Mouse (Mus musculus) stomach, postnatal 0 days (tissue): ENCODE results near the gene Osbpl6. TPM values are rescaled to one million over a fixed set of nuclear protein-coding genes. Genes with fewer than 3 reads are reported as not detected.
A peak's percentile ranks its signal among the peaks of the same experiment; 100 is the strongest.

ENCODE experiments used
- ATAC-seq: fragments of 200-750 bp; cut with Nextera tagmentation; 2 replicates; pipeline ENCODE4 v1.8.0; 2017; ENCODE audit not compliant: low FRiP score, low TSS enrichment
- DNase-seq: peaks from one replicate; pipeline ENCODE4 v3.0.0-alpha.2; 2016; ENCODE audit warnings: low spot score
- H3K27ac ChIP-seq: fragments of 300-500 bp; sonication (generic); replicated peaks from 2 replicates; pipeline ENCODE4 v1.5.1; 2014; ENCODE audit warnings: mild to moderate bottlenecking, control low read depth
- H3K27me3 ChIP-seq: fragments of 300-500 bp; sonication (generic); 2 replicates; pipeline ENCODE4 v1.6.1; 2014; ENCODE audit warnings: low read length; ENCODE audit not compliant: control insufficient read depth, insufficient read depth
- H3K36me3 ChIP-seq: fragments of 300-500 bp; sonication (generic); 2 replicates; pipeline ENCODE4 v1.6.1; 2014; ENCODE audit warnings: low read length, mixed read lengths; ENCODE audit not compliant: control insufficient read depth, insufficient read depth
- H3K4me1 ChIP-seq: fragments of 300-500 bp; sonication (generic); replicated peaks from 2 replicates; pipeline ENCODE4 v1.6.1; 2014; ENCODE audit warnings: antibody characterized with exemption; ENCODE audit not compliant: control insufficient read depth, insufficient read depth
- H3K4me2 ChIP-seq: fragments of 300-500 bp; sonication (generic); replicated peaks from 2 replicates; pipeline ENCODE4 v1.6.1; 2014; ENCODE audit warnings: low read depth, mild to moderate bottlenecking, control low read depth, moderate library complexity
- H3K4me3 ChIP-seq: fragments of 300-500 bp; sonication (generic); 2 replicates; pipeline ENCODE4 v1.5.1; 2014; ENCODE audit warnings: low read depth, low read length, control low read depth
- H3K9ac ChIP-seq: fragments of 300-500 bp; sonication (generic); 2 replicates; pipeline ENCODE4 v1.6.1; 2014; ENCODE audit warnings: mild to moderate bottlenecking, low read length, control low read depth, mixed read lengths
- H3K9me3 ChIP-seq: fragments of 300-500 bp; sonication (generic); 2 replicates; pipeline ENCODE4 v1.6.1; 2016; ENCODE audit warnings: low read length; ENCODE audit not compliant: control insufficient read depth
- CTCF ChIP-seq: IDR thresholded peaks from 2 replicates; pipeline ENCODE4 v1.5.1; 2016; ENCODE audit warnings: antibody characterized with exemption, low read depth, mild to moderate bottlenecking, moderate library complexity
- EP300 ChIP-seq: optimal IDR thresholded peaks from 2 replicates; pipeline ENCODE3; 2016; ENCODE audit warnings: antibody characterized with exemption
- WGBS: fragments of 180-500 bp; shearing (Covaris S2); extraction: QIAGEN DNeasy Blood & Tissue Kit; methylation state at CpG from one replicate; pipeline ENCODE4 v1.1.7; 2014; 5-methylcytosine and 5-hydroxymethylcytosine counted together
- polyA plus RNA-seq: library from polyadenylated mRNA; unstranded; fragments of >200 nt; fragmentation: Nextera tagmentation; extraction: Ambion mirVana; gene quantifications from 2 replicates; pipeline ENCODE4 v1.2.1, GENCODE M21; 2015

Osbpl6 gene
- polyA plus RNA-seq, 1 experiment from 2014 or later: 4.7 TPM

GRCm38 (mm10) chr2:76409986-76410385 lies 3.7 kb downstream of the Osbpl6 start:
- DNase-seq: no peak
- H3K4me2 ChIP-seq: no peak overlapping the region
- TF ChIP-seq EP300 (no peak), CTCF (no peak)
- WGBS: 91% methylated on average over 2 of the region's 2 CpGs
- H3K4me1 ChIP-seq: no peaks in the 10 kb centered on the region
- H3K27me3 ChIP-seq: no peaks in the 10 kb centered on the region
- H3K9me3 ChIP-seq: no peaks in the 10 kb centered on the region
- H3K4me3 ChIP-seq: no peak overlapping the region
- no peak overlapping the region for H3K27ac ChIP-seq
- no peak for ATAC-seq
- H3K9ac ChIP-seq: no peak overlapping the region
- H3K36me3 ChIP-seq: no peaks in the 10 kb centered on the region

- WGBS: 69% methylated on average over 2 of the region's 2 CpGs
- H3K27ac ChIP-seq: no peak overlapping the region
Observed at GRCm38 (mm10) chr2:76412924-76413323, 6.6 kb downstream of the Osbpl6 start.

GRCm38 (mm10) chr2:76417446-76418141 lies 11.3 kb downstream of the Osbpl6 start:
- Histone ChIP-seq H3K27me3 (no peaks in the 10 kb centered on the region), H3K4me3 (no peak overlapping the region), H3K36me3 (no peaks in the 10 kb centered on the region), H3K9me3 (no peaks in the 10 kb centered on the region), H3K4me2 (no peak overlapping the region), H3K27ac (no peak overlapping the region), H3K4me1 (no peaks in the 10 kb centered on the region), H3K9ac (no peak overlapping the region)
- WGBS: 88% methylated on average over 14 of the region's 14 CpGs
- DNase-seq: peak; percentile 47
- no peak for TF ChIP-seq EP300
- no peak for TF ChIP-seq CTCF
- ATAC-seq: peak; percentile 93

More at GRCm38 (mm10) chr2:76412924-76413323, 6.6 kb downstream of the Osbpl6 start:
- no peak for ATAC-seq
- Histone ChIP-seq H3K36me3 (no peaks in the 10 kb centered on the region), H3K4me3 (no peak overlapping the region), H3K4me2 (no peak overlapping the region), H3K9ac (no peak overlapping the region), H3K9me3 (no peaks in the 10 kb centered on the region), H3K4me1 (no peaks in the 10 kb centered on the region), H3K27me3 (no peaks in the 10 kb centered on the region)
- TF ChIP-seq EP300: no peak
- TF ChIP-seq CTCF: no peak
- DNase-seq: no peak

GRCm38 (mm10) chr2:76418142-76418518 lies 11.8 kb downstream of the Osbpl6 start:
- Histone ChIP-seq H3K36me3 (no peaks in the 10 kb centered on the region), H3K27ac (no peak overlapping the region), H3K4me1 (no peaks in the 10 kb centered on the region), H3K27me3 (no peaks in the 10 kb centered on the region), H3K9ac (no peak overlapping the region), H3K4me2 (no peak overlapping the region), H3K9me3 (no peaks in the 10 kb centered on the region), H3K4me3 (no peak overlapping the region)
- 79% methylated on average over 3 of the region's 3 CpGs for WGBS
- TF ChIP-seq EP300 (no peak), CTCF (no peak)
- DNase-seq (no peak), ATAC-seq (no peak)

- Histone ChIP-seq H3K27ac (no peak overlapping the region), H3K36me3 (no peaks in the 10 kb centered on the region), H3K9me3 (no peaks in the 10 kb centered on the region), H3K9ac (no peak overlapping the region), H3K4me3 (no peak overlapping the region), H3K4me1 (no peaks in the 10 kb centered on the region), H3K27me3 (no peaks in the 10 kb centered on the region), H3K4me2 (no peak overlapping the region)
- DNase-seq: no peak
- no peak for TF ChIP-seq EP300
- no peak for TF ChIP-seq CTCF
- no peak for ATAC-seq
- WGBS: 68% methylated on average over 6 of the region's 6 CpGs
Observed at GRCm38 (mm10) chr2:76421411-76421924, 15.2 kb downstream of the Osbpl6 start.

GRCm38 (mm10) chr2:76426816-76427215 lies 20.5 kb downstream of the Osbpl6 start:
- Histone ChIP-seq H3K27me3 (no peaks in the 10 kb centered on the region), H3K4me2 (no peak overlapping the region), H3K36me3 (no peaks in the 10 kb centered on the region), H3K9me3 (no peaks in the 10 kb centered on the region), H3K4me3 (no peak overlapping the region), H3K27ac (no peak overlapping the region), H3K4me1 (no peaks in the 10 kb centered on the region), H3K9ac (no peak overlapping the region)
- DNase-seq (no peak), ATAC-seq (no peak)
- TF ChIP-seq EP300 (no peak), CTCF (no peak)
- 35% methylated on average over 3 of the region's 3 CpGs for WGBS
